Mouse (Mus musculus): Measurements from ENCODE around the gene Gpkow. TPM values are rescaled to one million over a fixed set of nuclear protein-coding genes. Genes with fewer than 3 reads are reported as not detected.

The Gpkow gene
- polyA plus RNA-seq (2015; fragmentation: Nextera tagmentation; extraction: Ambion mirVana) = 43.0 and 46.8 TPM in 2 replicates

DNA sequence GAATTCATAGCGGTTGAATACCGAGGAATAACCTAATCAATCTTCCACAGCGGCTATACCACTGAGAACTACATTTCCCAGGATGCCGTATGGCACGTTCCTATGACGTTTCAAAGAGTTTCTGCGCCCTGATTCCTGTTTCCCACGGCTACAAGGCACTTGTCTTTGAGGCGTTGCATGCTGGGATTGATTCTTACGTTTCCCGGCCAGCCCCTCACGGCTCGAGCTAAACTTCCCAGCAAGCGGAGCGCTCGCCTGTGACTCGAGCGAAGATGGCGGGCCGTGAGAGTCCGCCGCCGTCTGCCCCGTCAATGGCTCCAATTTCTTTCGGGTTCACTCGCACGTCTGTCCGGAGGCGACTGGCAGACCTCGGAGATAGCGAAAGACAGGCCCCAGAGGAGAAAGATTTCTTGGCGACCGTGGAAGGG is at the start of gene Gpkow:
Gene Gpkow (plus strand): TSS at position 178 of the 428 bp plus-strand sequence.
- Histone ChIP-seq H3K36me3 (no peaks in the 10 kb centered on the region), H3K9me3 (no peaks in the 10 kb centered on the region), H3K27me3 (no peaks in the 10 kb centered on the region), H3K27ac (replicated peaks) (peak within 1 kb of the TSS; percentile 69), H3K4me3 (peak within 1 kb of the TSS; percentile 58), H3K9ac (peak within 1 kb of the TSS; percentile 51), H3K4me2 (peak within 1 kb of the TSS; percentile 60), H3K4me1 (replicated peaks) (peaks cover 12% of the 10 kb centered on the region)
- WGBS = 18% methylated on average over 33 of the region's 33 CpGs
- peak; percentile 96 for ATAC-seq (ENCODE audit: low FRiP score, low read depth)

- peak; percentile 95 for ATAC-seq (ENCODE audit: low FRiP score, low read depth)
- H3K4me2 ChIP-seq = peak overlapping the region; percentile 55
- 13% methylated on average over 25 of the region's 25 CpGs for WGBS
- no peaks in the 10 kb centered on the region for H3K36me3 ChIP-seq
- peak overlapping the region; percentile 37 for H3K4me3 ChIP-seq
- no peaks in the 10 kb centered on the region for H3K9me3 ChIP-seq
- peak overlapping the region; percentile 75 for H3K27ac ChIP-seq (replicated peaks)
- H3K4me1 ChIP-seq (replicated peaks) = peaks cover 4% of the 10 kb centered on the region
- H3K9ac ChIP-seq = peak overlapping the region; percentile 19; the same call in 1 of the 2 replicates
- no peaks in the 10 kb centered on the region for H3K27me3 ChIP-seq
These were observed 48.1 kb upstream of the Gpkow start for GRCm38 (mm10) chrX:7648671-7649304.

GRCm38 (mm10) chrX:7657221-7657639 is 39.7 kb upstream of the Gpkow start, which contains the start of gene Prickle3:
Gene Prickle3 (plus strand): TSS chrX:7657260.
- Histone ChIP-seq H3K4me3 (peak within 1 kb of the TSS; percentile 30), H3K4me2 (peak within 1 kb of the TSS; percentile 52), H3K27ac (replicated peaks) (no peak within 1 kb of the TSS), H3K27me3 (no peaks in the 10 kb centered on the region), H3K9me3 (no peaks in the 10 kb centered on the region), H3K36me3 (no peaks in the 10 kb centered on the region), H3K4me1 (replicated peaks) (no peaks in the 10 kb centered on the region), H3K9ac (peak within 1 kb of the TSS; percentile 22; the same call in 1 of the 2 replicates)
- 18% methylated on average over 26 of the region's 26 CpGs for WGBS
- ATAC-seq (ENCODE audit: low FRiP score, low read depth) = peak; percentile 61; the same call in 1 of the 2 replicates

- H3K4me2 ChIP-seq = peak overlapping the region; percentile 1; the same call in 1 of the 2 replicates
- H3K36me3 ChIP-seq = no peaks in the 10 kb centered on the region
- no peaks in the 10 kb centered on the region for H3K9me3 ChIP-seq
- H3K4me3 ChIP-seq = no peak overlapping the region
- no peaks in the 10 kb centered on the region for H3K4me1 ChIP-seq (replicated peaks)
- no peak overlapping the region for H3K9ac ChIP-seq
- ATAC-seq (ENCODE audit: low FRiP score, low read depth) = peak; percentile 48; the same call in 1 of the 2 replicates
- H3K27ac ChIP-seq (replicated peaks) = no peak overlapping the region
- WGBS = 29% methylated on average over 15 of the region's 15 CpGs
- no peaks in the 10 kb centered on the region for H3K27me3 ChIP-seq
These were observed 38.7 kb upstream of the Gpkow start for GRCm38 (mm10) chrX:7658031-7658784.

DNA sequence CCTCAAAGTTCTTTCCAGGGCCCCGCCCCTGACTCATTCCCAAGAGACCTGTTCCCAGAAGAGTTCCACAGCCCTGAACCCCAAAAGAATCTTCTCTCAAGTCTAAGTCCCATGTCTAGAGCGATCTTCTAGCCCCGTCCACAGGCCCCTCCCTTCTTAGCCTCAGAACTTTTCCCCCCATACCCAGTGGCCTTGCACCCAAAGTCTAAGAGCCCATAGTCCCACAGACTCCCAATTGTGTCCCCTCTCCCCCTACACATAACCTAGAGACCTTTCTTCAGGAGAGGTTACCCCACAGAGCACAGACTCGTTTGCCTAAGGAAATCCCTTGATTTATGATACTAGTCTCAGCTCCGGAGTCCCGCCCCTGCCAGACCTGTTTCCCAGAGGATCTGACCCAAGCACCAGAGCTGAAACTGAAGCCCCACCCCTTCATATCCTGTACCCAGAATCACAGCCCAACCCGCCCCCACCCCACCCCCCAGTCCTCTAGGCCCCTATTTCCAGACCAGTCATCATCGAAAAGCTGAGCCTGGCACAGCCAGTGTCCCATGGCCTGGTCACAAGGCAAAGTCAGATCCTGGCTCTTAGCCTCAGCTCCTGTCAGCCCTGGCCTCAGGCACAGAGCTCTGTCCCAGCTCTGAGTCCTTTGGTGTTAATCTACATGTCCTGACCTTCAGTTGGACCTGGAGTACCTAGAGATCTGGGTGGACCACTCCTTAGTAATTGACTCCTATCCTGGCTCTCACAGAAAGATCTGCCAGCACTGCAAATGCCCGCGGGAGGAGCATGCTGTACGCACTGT is 37.9 kb upstream of the Gpkow start:
- H3K9ac ChIP-seq = no peak overlapping the region
- no peaks in the 10 kb centered on the region for H3K9me3 ChIP-seq
- no peaks in the 10 kb centered on the region for H3K4me1 ChIP-seq (replicated peaks)
- no peak overlapping the region for H3K27ac ChIP-seq (replicated peaks)
- ATAC-seq (ENCODE audit: low FRiP score, low read depth) = 0 out of 2 replicates have a peak, but pooled peaks have one; percentile 19
- H3K36me3 ChIP-seq = no peaks in the 10 kb centered on the region
- 47% methylated on average over 11 of the region's 11 CpGs for whole genome bisulfite sequencing
- H3K4me3 ChIP-seq = no peak overlapping the region
- H3K27me3 ChIP-seq = no peaks in the 10 kb centered on the region
- no peak overlapping the region for H3K4me2 ChIP-seq

GRCm38 (mm10) chrX:7661086-7661485 is 35.8 kb upstream of the Gpkow start:
- ATAC-seq (ENCODE audit: low FRiP score, low read depth) = no peak
- Histone ChIP-seq H3K4me3 (no peak overlapping the region), H3K27ac (replicated peaks) (no peak overlapping the region), H3K9me3 (no peaks in the 10 kb centered on the region), H3K36me3 (no peaks in the 10 kb centered on the region), H3K4me1 (replicated peaks) (no peaks in the 10 kb centered on the region), H3K4me2 (no peak overlapping the region), H3K9ac (no peak overlapping the region), H3K27me3 (no peaks in the 10 kb centered on the region)
- 88% methylated on average over 4 of the region's 4 CpGs for WGBS

GRCm38 (mm10) chrX:7662936-7663335 is 34.0 kb upstream of the Gpkow start:
- ATAC-seq (ENCODE audit: low FRiP score, low read depth) = no peak
- no peak overlapping the region for H3K9ac ChIP-seq
- no peaks in the 10 kb centered on the region for H3K9me3 ChIP-seq
- no peaks in the 10 kb centered on the region for H3K36me3 ChIP-seq
- H3K4me3 ChIP-seq = no peak overlapping the region
- no peak overlapping the region for H3K27ac ChIP-seq (replicated peaks)
- no peaks in the 10 kb centered on the region for H3K27me3 ChIP-seq
- 92% methylated on average over 3 of the region's 3 CpGs for WGBS
- no peak overlapping the region for H3K4me2 ChIP-seq
- H3K4me1 ChIP-seq (replicated peaks) = no peaks in the 10 kb centered on the region

- H3K4me2 ChIP-seq = no peak overlapping the region
- H3K27ac ChIP-seq (replicated peaks) = no peak overlapping the region
- no peaks in the 10 kb centered on the region for H3K27me3 ChIP-seq
- H3K4me1 ChIP-seq (replicated peaks) = no peaks in the 10 kb centered on the region
- no peaks in the 10 kb centered on the region for H3K9me3 ChIP-seq
- H3K9ac ChIP-seq = no peak overlapping the region
- no peaks in the 10 kb centered on the region for H3K36me3 ChIP-seq
- WGBS = 80% methylated on average over 11 of the region's 11 CpGs
- ATAC-seq (ENCODE audit: low FRiP score, low read depth) = peak; percentile 77
- no peak overlapping the region for H3K4me3 ChIP-seq
These were observed 32.1 kb upstream of the Gpkow start for GRCm38 (mm10) chrX:7664791-7665190.

- ATAC-seq (ENCODE audit: low FRiP score, low read depth) = no peak
- Histone ChIP-seq H3K36me3 (no peaks in the 10 kb centered on the region), H3K27me3 (no peaks in the 10 kb centered on the region), H3K4me3 (no peak overlapping the region), H3K9ac (no peak overlapping the region), H3K4me2 (no peak overlapping the region), H3K4me1 (replicated peaks) (no peaks in the 10 kb centered on the region), H3K27ac (replicated peaks) (no peak overlapping the region), H3K9me3 (no peaks in the 10 kb centered on the region)
- WGBS = 81% methylated on average over 21 of the region's 21 CpGs
These were observed 31.0 kb upstream of the Gpkow start for GRCm38 (mm10) chrX:7665739-7666502.

DNA sequence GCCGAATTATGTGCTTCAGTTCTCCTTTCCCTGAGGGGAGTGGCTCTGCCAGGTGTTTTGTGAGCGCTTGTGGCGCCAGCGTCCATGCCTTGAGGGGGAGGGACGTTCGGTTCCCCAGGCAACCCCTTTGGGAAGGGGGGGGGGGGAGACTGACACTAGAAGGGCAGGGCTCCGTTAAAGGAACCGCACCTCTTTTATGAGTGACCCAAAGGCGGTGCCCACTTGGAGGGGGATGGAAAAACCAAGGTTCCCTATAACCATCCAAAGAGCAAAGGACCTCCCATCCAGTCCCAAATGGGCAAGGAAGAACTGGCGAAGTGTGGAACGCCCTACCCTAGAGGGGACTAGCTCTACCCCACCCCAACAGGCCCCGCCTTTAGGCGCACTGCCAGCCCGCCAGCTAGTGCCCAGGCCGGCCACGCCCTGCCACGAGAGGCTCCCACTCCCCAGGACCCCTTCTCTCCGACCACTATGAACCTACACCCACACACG is 26.5 kb upstream of the Gpkow start:
- WGBS = 18% methylated on average over 12 of the region's 19 CpGs
- Histone ChIP-seq H3K4me2 (peak overlapping the region; percentile 54), H3K27me3 (no peaks in the 10 kb centered on the region), H3K9me3 (no peaks in the 10 kb centered on the region), H3K9ac (peak overlapping the region; percentile 25; the same call in 1 of the 2 replicates), H3K4me3 (peak overlapping the region; percentile 35), H3K27ac (replicated peaks) (no peak overlapping the region), H3K36me3 (no peaks in the 10 kb centered on the region), H3K4me1 (replicated peaks) (no peaks in the 10 kb centered on the region)
- peak; percentile 42; the same call in 1 of the 2 replicates for ATAC-seq (ENCODE audit: low FRiP score, low read depth)

Data from hindbrain, embryonic 15.5 days (tissue).